Mouse (Mus musculus) small intestine, adult 2 months (tissue): ENCODE data around the gene Hsp90ab1. TPM values are rescaled to one million over a fixed set of nuclear protein-coding genes. Genes with fewer than 3 reads are reported as not detected.
A peak's percentile ranks its signal among the peaks of the same experiment; 100 is the strongest.

Experiments
- H3K27ac ChIP-seq: fragments of 200-500 bp; 2 replicates; pipeline ENCODE4 v1.5.1; 2012; ENCODE audit warnings: low read depth, low read length, control low read depth, inconsistent platforms; ENCODE audit not compliant: insufficient read depth
- H3K27me3 ChIP-seq: fragments of 200-500 bp; 2 replicates; pipeline ENCODE4 v1.6.1; 2012; ENCODE audit warnings: mild to moderate bottlenecking, moderate library complexity, low read length, inconsistent platforms; ENCODE audit not compliant: control insufficient read depth, insufficient read depth
- H3K36me3 ChIP-seq: fragments of 200-500 bp; 2 replicates; pipeline ENCODE4 v1.6.1; 2012; ENCODE audit warnings: mild to moderate bottlenecking, low read length, control low read depth, inconsistent platforms; ENCODE audit not compliant: control insufficient read depth, insufficient read depth
- H3K4me1 ChIP-seq: fragments of 200-500 bp; 2 replicates; pipeline ENCODE4 v1.6.1; 2012; ENCODE audit warnings: low read length, inconsistent platforms, mixed read lengths; ENCODE audit not compliant: control insufficient read depth, insufficient read depth, insufficient read length
- H3K4me3 ChIP-seq: fragments of 200-500 bp; 2 replicates; pipeline ENCODE4 v1.5.1; 2012; ENCODE audit warnings: low read depth, mild to moderate bottlenecking, control low read depth, inconsistent platforms, low read length, moderate library complexity
- CTCF ChIP-seq: fragments of 200-500 bp; IDR thresholded peaks from 2 replicates; pipeline ENCODE4 v1.5.1; 2012; ENCODE audit warnings: low read depth, mild to moderate bottlenecking, control low read depth, inconsistent platforms, low read length, moderate library complexity, mixed read lengths; ENCODE audit not compliant: insufficient replicate concordance, insufficient read length; ENCODE audit errors: extremely low read depth
- POLR2A ChIP-seq: fragments of 200-500 bp; IDR thresholded peaks from 2 replicates; pipeline ENCODE4 v1.6.1; 2012; ENCODE audit warnings: low read depth, mild to moderate bottlenecking, control low read depth, inconsistent platforms, low read length, moderate library complexity
- WGBS: fragments of 180-500 bp; shearing (Covaris S2); methylation state at CpG from one replicate; pipeline ENCODE4 v1.1.7; 2018; 5-methylcytosine and 5-hydroxymethylcytosine counted together
- polyA plus RNA-seq: library from polyadenylated mRNA; depleted of rRNA; stranded (reverse); fragments of >200 nt; gene quantifications from 2 replicates; pipeline ENCODE4 v1.2.3, GENCODE M21; 2012

Hsp90ab1 gene
- polyA plus RNA-seq, 1 experiment = 157 TPM

- H3K4me1 ChIP-seq = peaks cover 4% of the 10 kb centered on the region; the same call in 1 of the 2 replicates
- no peaks in the 10 kb centered on the region for H3K36me3 ChIP-seq
- WGBS = 73% methylated on average over 8 of the region's 8 CpGs
- TF ChIP-seq POLR2A = no peak
- H3K27ac ChIP-seq = no peak overlapping the region
- H3K27me3 ChIP-seq = no peaks in the 10 kb centered on the region
- no peak overlapping the region for H3K4me3 ChIP-seq
These were observed 38.9 kb upstream of the Hsp90ab1 start for GRCm38 (mm10) chr17:45612008-45612407.

- Histone ChIP-seq H3K27me3 (no peaks in the 10 kb centered on the region), H3K4me1 (peaks cover 4% of the 10 kb centered on the region; the same call in 1 of the 2 replicates), H3K36me3 (no peaks in the 10 kb centered on the region), H3K27ac (no peak overlapping the region), H3K4me3 (no peak overlapping the region)
- TF ChIP-seq CTCF = no peak
- no peak for TF ChIP-seq POLR2A
- WGBS = 36% methylated on average over 5 of the region's 5 CpGs
These were observed 37.2 kb upstream of the Hsp90ab1 start for GRCm38 (mm10) chr17:45610144-45610866.

GRCm38 (mm10) chr17:45608396-45608795, 35.3 kb upstream of the Hsp90ab1 start:
- H3K27me3 ChIP-seq = no peaks in the 10 kb centered on the region
- WGBS = 76% methylated on average over 4 of the region's 4 CpGs
- no peak overlapping the region for H3K27ac ChIP-seq
- H3K4me1 ChIP-seq = peaks cover 4% of the 10 kb centered on the region; the same call in 1 of the 2 replicates
- no peaks in the 10 kb centered on the region for H3K36me3 ChIP-seq
- H3K4me3 ChIP-seq = no peak overlapping the region
- no peak for TF ChIP-seq POLR2A
- no peak for TF ChIP-seq CTCF

GRCm38 (mm10) chr17:45606992-45607879, 34.2 kb upstream of the Hsp90ab1 start:
- Histone ChIP-seq H3K36me3 (no peaks in the 10 kb centered on the region), H3K4me1 (peaks cover 4% of the 10 kb centered on the region; the same call in 1 of the 2 replicates), H3K4me3 (no peak overlapping the region), H3K27ac (no peak overlapping the region), H3K27me3 (no peaks in the 10 kb centered on the region)
- TF ChIP-seq POLR2A = no peak
- 81% methylated on average over 15 of the region's 15 CpGs for WGBS

- Histone ChIP-seq H3K36me3 (no peaks in the 10 kb centered on the region), H3K27me3 (no peaks in the 10 kb centered on the region), H3K4me3 (no peak overlapping the region), H3K4me1 (peaks cover 8% of the 10 kb centered on the region), H3K27ac (no peak overlapping the region)
- WGBS = 86% methylated on average over 3 of the region's 3 CpGs
- TF ChIP-seq CTCF (no peak), POLR2A (no peak)
These were observed 29.9 kb upstream of the Hsp90ab1 start for GRCm38 (mm10) chr17:45602984-45603383.

- WGBS = 41% methylated on average over 6 of the region's 6 CpGs
- Histone ChIP-seq H3K27me3 (no peaks in the 10 kb centered on the region), H3K4me1 (peaks cover 13% of the 10 kb centered on the region), H3K4me3 (0 out of 2 replicates have a peak within 1 kb of the TSS, but pooled peaks have one; percentile 1), H3K36me3 (no peaks in the 10 kb centered on the region), H3K27ac (no peak within 1 kb of the TSS)
- TF ChIP-seq POLR2A (no peak), CTCF (no peak)
These were observed 28.8 kb upstream of the Hsp90ab1 start, which contains the start of gene Mymx for GRCm38 (mm10) chr17:45601877-45602304. TSS of gene Mymx (minus strand) at chr17:45602102.

GRCm38 (mm10) chr17:45601325-45601724, 28.3 kb upstream of the Hsp90ab1 start:
- 0 out of 2 replicates have a peak overlapping the region, but pooled peaks have one; percentile 1 for H3K4me3 ChIP-seq
- no peaks in the 10 kb centered on the region for H3K36me3 ChIP-seq
- H3K27ac ChIP-seq = no peak overlapping the region

More at GRCm38 (mm10) chr17:45601325-45601724, 28.3 kb upstream of the Hsp90ab1 start:
- no peak for TF ChIP-seq POLR2A
- TF ChIP-seq CTCF = no peak
- H3K27me3 ChIP-seq = no peaks in the 10 kb centered on the region
- peaks cover 14% of the 10 kb centered on the region for H3K4me1 ChIP-seq
- WGBS = 44% methylated on average over 22 of the region's 22 CpGs
